Mouse (Mus musculus) spleen, adult 2 months (tissue): ENCODE measurements around the gene Smg6.

Experiments used
- CTCF ChIP-seq: fragments of 200-500 bp; IDR thresholded peaks from 2 replicates; pipeline ENCODE4 v1.5.1; 2011; ENCODE audit warnings: mild to moderate bottlenecking, inconsistent platforms; ENCODE audit not compliant: insufficient read depth, insufficient read length, insufficient replicate concordance; ENCODE audit errors: extremely low read depth
- POLR2A ChIP-seq: fragments of 200-500 bp; IDR thresholded peaks from 2 replicates; pipeline ENCODE4 v1.6.1; 2011; ENCODE audit warnings: low read depth, low read length, inconsistent platforms

- TF ChIP-seq CTCF (no peak), POLR2A (no peak)
These were observed 177.2 kb downstream of the Smg6 start for GRCm38 (mm10) chr11:75102763-75103339.
